Mouse (Mus musculus) bone marrow macrophage, adult 2 months (primary cell): ENCODE measurements around the gene Olfr1366. TPM values are rescaled to one million over a fixed set of nuclear protein-coding genes. Genes with fewer than 3 reads are reported as not detected.
"Not testable (repeated sequence)": the region's sequence is repeated elsewhere in the genome, so short reads cannot be mapped to it uniquely, and the experiment has no call there.

ENCODE experiments used
- H3K27ac ChIP-seq: 2 replicates; pipeline ENCODE4 v1.5.1; 2012; ENCODE audit warnings: low read depth, low read length; ENCODE audit not compliant: insufficient read depth
- H3K4me1 ChIP-seq: 2 replicates; pipeline ENCODE4 v1.6.1; 2012; ENCODE audit warnings: low read length; ENCODE audit not compliant: control insufficient read depth, insufficient read depth
- H3K4me3 ChIP-seq: 2 replicates; pipeline ENCODE4 v1.5.1; 2012; ENCODE audit warnings: mild to moderate bottlenecking, low read length, moderate library complexity; ENCODE audit not compliant: insufficient read depth
- CTCF ChIP-seq: IDR thresholded peaks from 2 replicates; pipeline ENCODE4 v1.5.1; 2012; ENCODE audit warnings: low read depth, mild to moderate bottlenecking, low read length, moderate library complexity
- POLR2A ChIP-seq: IDR thresholded peaks from 2 replicates; pipeline ENCODE4 v1.6.1; 2012; ENCODE audit warnings: mild to moderate bottlenecking, low read depth, low read length, borderline replicate concordance
- polyA plus RNA-seq: library from polyadenylated mRNA; stranded (reverse); fragments of >200 nt; gene quantifications from 2 replicates; pipeline ENCODE4 v1.2.4, GENCODE M21; 2012; ENCODE audit not compliant: missing spikeins, insufficient read depth, insufficient read length

Gene Olfr1366
- polyA plus RNA-seq: not detected in 2 replicates

- no peak within 1 kb of the TSS for H3K27ac ChIP-seq
- no peak within 1 kb of the TSS for H3K4me3 ChIP-seq
- H3K4me1 ChIP-seq: no peaks in the 10 kb centered on the region
- TF ChIP-seq CTCF: no peak
- no peak for TF ChIP-seq POLR2A
Measured at GRCm38 (mm10) chr13:21542708-21543107, at the start of gene Olfr1366. Olfr1366 (minus strand) TSS chr13:21542808.

GRCm38 (mm10) chr13:21591618-21592017, 49.0 kb upstream of the Olfr1366 start:
- H3K27ac ChIP-seq: no peak overlapping the region
- TF ChIP-seq CTCF: no peak
- TF ChIP-seq POLR2A: no peak
- H3K4me1 ChIP-seq: no peaks in the 10 kb centered on the region
- no peak overlapping the region for H3K4me3 ChIP-seq

- no peak within 1 kb of the TSS for H3K4me3 ChIP-seq
- no peak within 1 kb of the TSS for H3K27ac ChIP-seq
- H3K4me1 ChIP-seq: no peaks in the 10 kb centered on the region
- TF ChIP-seq CTCF (no peak), POLR2A (no peak)
Measured at GRCm38 (mm10) chr13:21581659-21582058, 39.1 kb upstream of the Olfr1366 start, which contains the start of gene Olfr1364. Olfr1364 (minus strand) TSS chr13:21581759.

GRCm38 (mm10) chr13:21559793-21560192, 17.2 kb upstream of the Olfr1366 start, which contains the start of gene Olfr1535:
Olfr1535 (minus strand) TSS chr13:21559893.
- H3K27ac ChIP-seq: no peak within 1 kb of the TSS
- no peak within 1 kb of the TSS for H3K4me3 ChIP-seq
- H3K4me1 ChIP-seq: no peaks in the 10 kb centered on the region
- TF ChIP-seq CTCF (no peak), POLR2A (no peak)

GRCm38 (mm10) chr13:21550416-21551110, 8.0 kb upstream of the Olfr1366 start:
- TF ChIP-seq CTCF: no peak
- no peak for TF ChIP-seq POLR2A
- no peak overlapping the region for H3K27ac ChIP-seq
- H3K4me1 ChIP-seq: no peaks in the 10 kb centered on the region
- H3K4me3 ChIP-seq: no peak overlapping the region

GRCm38 (mm10) chr13:21549487-21549886, 6.9 kb upstream of the Olfr1366 start:
- no peak overlapping the region for H3K4me3 ChIP-seq
- no peak overlapping the region for H3K27ac ChIP-seq
- no peaks in the 10 kb centered on the region for H3K4me1 ChIP-seq
- TF ChIP-seq POLR2A (no peak), CTCF (no peak)

- Histone ChIP-seq H3K4me1 (peaks cover 2% of the 10 kb centered on the region; the same call in 1 of the 2 replicates), H3K4me3 (peak within 1 kb of the TSS; percentile 98), H3K27ac (peak within 1 kb of the TSS; percentile 73)
- TF ChIP-seq POLR2A (no peak), CTCF (no peak)
Measured at GRCm38 (mm10) chr13:21530781-21531201, 11.8 kb downstream of the Olfr1366 start, which contains the start of gene Zkscan8. Zkscan8 (minus strand) TSS chr13:21531120.

- Histone ChIP-seq H3K4me3 (peak overlapping the region; percentile 23; the same call in 1 of the 2 replicates), H3K27ac (no peak overlapping the region), H3K4me1 (peaks cover 2% of the 10 kb centered on the region; the same call in 1 of the 2 replicates)
- no peak for TF ChIP-seq POLR2A
- TF ChIP-seq CTCF: no peak
Measured at GRCm38 (mm10) chr13:21530136-21530535, 12.5 kb downstream of the Olfr1366 start.

- Histone ChIP-seq H3K4me3 (peak overlapping the region; percentile 99), H3K27ac (peak overlapping the region; percentile 78), H3K4me1 (peaks cover 3% of the 10 kb centered on the region; the same call in 1 of the 2 replicates)
- TF ChIP-seq POLR2A: no peak
- TF ChIP-seq CTCF: no peak
Measured at GRCm38 (mm10) chr13:21506221-21506649, 36.4 kb downstream of the Olfr1366 start.

- TF ChIP-seq CTCF (no peak), POLR2A (no peak)
- Histone ChIP-seq H3K4me1 (peaks cover 3% of the 10 kb centered on the region; the same call in 1 of the 2 replicates), H3K27ac (no peak overlapping the region), H3K4me3 (no peak overlapping the region)
Measured at GRCm38 (mm10) chr13:21502296-21502695, 40.3 kb downstream of the Olfr1366 start.

GRCm38 (mm10) chr13:21501182-21501581, 41.4 kb downstream of the Olfr1366 start, which contains the start of gene Gm11273:
Gm11273 (minus strand) TSS chr13:21501418.
- not testable (repeated sequence) for H3K4me3 ChIP-seq, H3K4me1 ChIP-seq

More at GRCm38 (mm10) chr13:21501182-21501581, 41.4 kb downstream of the Olfr1366 start, which contains the start of gene Gm11273:
- not testable (repeated sequence) for H3K27ac ChIP-seq
